Mouse (Mus musculus): ENCODE data around the gene Pde8a.
"Not testable (repeated sequence)": the region's sequence is repeated elsewhere in the genome, so short reads cannot be mapped to it uniquely, and the experiment has no call there.

GRCm38 (mm10) chr7:81203576-81203975 lies 9.8 kb upstream of the Pde8a start:
- not testable (repeated sequence) for TF ChIP-seq CTCF, POLR2A (IDR thresholded peaks at IDR 0.05; ENCODE audit: extremely low read depth, insufficient read depth, low read length)
